Mouse (Mus musculus): Measurements from ENCODE around the gene Sp6.

Gene Sp6

DNA sequence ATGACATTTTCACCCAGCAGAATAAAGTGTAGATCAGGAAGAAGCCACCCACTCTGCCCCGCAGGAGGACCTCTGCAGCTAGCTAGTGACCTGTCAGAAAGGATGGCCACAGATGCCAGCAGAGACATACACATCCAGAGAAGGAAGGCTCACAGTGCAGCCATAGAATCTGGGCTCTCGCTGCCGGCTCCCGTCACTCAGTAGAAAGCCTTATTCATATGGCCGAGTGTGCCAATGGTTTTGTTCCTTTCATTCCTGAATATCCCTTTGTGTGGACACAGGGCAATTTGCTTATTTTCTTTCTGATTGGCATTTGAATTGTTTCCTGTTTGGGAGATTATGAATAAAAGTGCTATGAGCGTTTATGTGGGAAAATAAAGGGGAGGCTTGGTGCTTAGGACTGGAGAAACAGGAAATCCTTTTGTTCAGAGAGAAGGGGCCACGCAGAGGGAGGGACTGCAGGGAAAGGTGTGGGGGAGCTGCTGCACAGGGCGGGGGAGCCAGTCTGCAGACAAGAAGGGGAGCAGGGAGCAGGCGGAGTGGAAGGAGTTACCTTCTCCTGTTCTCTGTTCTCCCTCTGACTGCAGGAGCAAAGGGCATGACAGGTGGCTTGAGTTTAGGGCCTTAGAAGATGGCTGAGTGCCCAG is 50.2 kb downstream of the Sp6 start:
- no peak for DNase-seq (ENCODE audit: low spot score)

GRCm38 (mm10) chr11:97063921-97064295 is 50.7 kb downstream of the Sp6 start:
- no peak for DNase-seq (ENCODE audit: low spot score)

DNA sequence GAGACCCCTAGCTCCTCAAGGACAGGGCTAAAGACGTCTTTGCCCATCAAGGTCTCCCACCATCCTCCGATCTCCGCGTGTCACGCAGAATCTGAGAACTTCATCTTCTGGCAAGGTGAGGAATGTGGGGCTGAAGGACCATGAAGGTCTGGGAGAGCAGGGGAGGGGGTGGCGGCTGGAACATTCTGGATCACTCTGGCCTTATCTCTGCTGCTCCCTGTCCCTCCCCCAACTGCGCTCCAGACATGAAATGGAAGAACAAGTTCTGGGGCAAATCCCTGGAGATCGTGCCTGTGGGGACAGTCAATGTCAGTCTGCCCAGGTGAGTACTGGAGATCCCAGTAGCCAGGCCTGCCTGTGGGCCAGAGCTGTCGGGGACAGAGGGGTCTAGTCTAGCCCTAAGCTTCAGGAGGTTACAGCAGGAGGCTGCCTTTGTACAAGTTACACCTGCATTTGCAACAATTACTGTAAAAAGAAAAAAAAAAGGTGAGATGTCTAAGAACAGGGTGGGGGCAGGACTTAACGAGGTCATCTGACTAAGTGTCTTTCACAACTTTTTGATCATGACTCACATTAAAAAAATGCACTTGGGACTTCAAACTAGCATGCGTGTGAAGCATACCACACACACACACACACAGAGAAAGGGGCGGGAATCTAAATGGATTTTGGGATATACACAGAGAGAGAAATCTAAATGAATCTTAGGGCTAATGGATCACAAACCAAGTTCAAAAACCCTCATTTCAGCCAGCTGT is 52.5 kb downstream of the Sp6 start:
- DNase-seq (ENCODE audit: low spot score), result no peak

GRCm38 (mm10) chr11:97066656-97067360 is 53.6 kb downstream of the Sp6 start:
- DNase-seq (ENCODE audit: low spot score), result no peak

DNA sequence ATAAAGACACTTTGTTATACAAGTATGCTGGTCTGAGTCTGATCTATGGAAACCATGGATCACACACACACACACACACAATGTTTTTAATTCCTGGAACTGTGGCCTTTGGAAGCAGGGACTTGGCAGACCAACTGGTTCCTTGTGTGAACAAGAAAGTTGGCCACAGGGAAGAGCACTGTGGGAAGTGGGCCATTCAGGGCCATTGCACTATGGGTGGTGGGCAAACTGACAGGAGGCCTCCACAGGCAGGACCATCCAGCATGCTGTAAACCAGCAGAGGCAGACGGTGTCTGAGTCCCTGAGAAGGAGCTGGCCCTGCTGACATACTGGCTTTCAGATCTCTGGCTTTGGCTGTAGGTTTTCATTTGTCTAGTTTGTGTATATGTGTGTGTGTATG is 56.1 kb downstream of the Sp6 start:
- no peak for DNase-seq (ENCODE audit: low spot score)

- no peak for DNase-seq (ENCODE audit: low spot score)
These were observed 56.6 kb downstream of the Sp6 start for GRCm38 (mm10) chr11:97069770-97070169.

DNA sequence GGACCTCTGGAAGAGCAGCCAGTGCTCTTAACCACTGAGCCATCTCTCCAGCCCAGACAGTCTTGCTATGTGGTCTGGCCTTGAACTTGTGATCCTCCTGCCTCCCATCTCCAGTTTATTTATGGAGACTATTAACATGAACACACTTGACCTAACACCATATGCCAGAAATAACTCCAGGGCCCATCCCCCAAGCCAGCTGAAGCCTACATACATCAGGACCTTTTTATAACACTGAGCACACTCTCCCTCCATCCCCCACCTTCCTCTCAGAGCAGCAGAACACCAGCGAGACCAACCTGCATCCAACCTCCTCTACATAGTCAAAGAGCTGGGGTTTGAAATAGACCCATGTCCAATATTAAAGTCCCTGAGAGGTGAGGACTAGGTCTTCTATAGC is 57.9 kb downstream of the Sp6 start:
- DNase-seq (ENCODE audit: low spot score), result no peak

- peak; percentile 61 for DNase-seq (ENCODE audit: low spot score)
These were observed 59.3 kb downstream of the Sp6 start for GRCm38 (mm10) chr11:97072533-97072932.

DNA sequence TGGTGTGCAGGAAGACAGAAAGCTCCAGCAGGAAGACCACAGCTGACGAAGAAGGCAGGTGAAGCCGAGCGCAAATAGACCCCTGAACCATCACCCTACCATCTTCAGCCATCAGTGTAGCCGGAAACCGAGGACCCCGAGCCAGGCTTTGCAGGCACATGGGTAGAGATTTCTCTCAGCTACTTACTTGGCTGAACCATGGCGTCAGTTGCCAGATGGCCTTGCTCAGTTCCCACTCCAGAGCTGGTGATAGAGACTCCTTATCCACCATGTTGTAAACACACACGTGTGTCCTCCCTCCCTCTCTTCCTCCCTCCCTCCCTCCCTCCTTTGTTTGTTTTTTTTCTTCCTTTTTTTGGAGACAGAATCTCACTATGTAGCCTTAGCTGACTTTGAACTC is 61.0 kb downstream of the Sp6 start:
- DNase-seq (ENCODE audit: low spot score), result no peak

Measured in MN1 (cell line).